Mouse (Mus musculus) myocyte (in vitro differentiated cells): ENCODE data around the gene Wbp1l. TPM values are rescaled to one million over a fixed set of nuclear protein-coding genes. Genes with fewer than 3 reads are reported as not detected.

Source experiments
- H3K27me3 ChIP-seq: one replicate; pipeline ENCODE4 v1.6.1; 2011; ENCODE audit not compliant: control insufficient read depth, insufficient read depth, insufficient read length
- H3K36me3 ChIP-seq: one replicate; pipeline ENCODE4 v1.6.1; 2011; ENCODE audit not compliant: control insufficient read depth, insufficient read depth
- H3K4me2 ChIP-seq: one replicate; pipeline ENCODE4 v1.6.1; 2011; ENCODE audit warnings: low read depth, control low read depth
- H3K4me3 ChIP-seq: one replicate; pipeline ENCODE4 v1.5.1; 2011; ENCODE audit warnings: mild to moderate bottlenecking, control low read depth, moderate library complexity
- H3K79me2 ChIP-seq: one replicate; pipeline ENCODE4 v1.6.1; 2011; ENCODE audit not compliant: control insufficient read depth, insufficient read depth
- H3ac ChIP-seq: one replicate; pipeline ENCODE4 v1.6.1; 2011; ENCODE audit not compliant: control insufficient read depth, insufficient read length
- CEBPB ChIP-seq: IDR thresholded peaks from 2 replicates; pipeline ENCODE4 v1.6.1; 2011; ENCODE audit warnings: mild to moderate bottlenecking, moderate library complexity; ENCODE audit not compliant: poor library complexity, insufficient read depth, severe bottlenecking
- E2F4 ChIP-seq: IDR thresholded peaks from one replicate; pipeline ENCODE4 v1.6.1; 2011; ENCODE audit warnings: mild to moderate bottlenecking, control low read depth, moderate library complexity; ENCODE audit not compliant: insufficient read depth
- MAX ChIP-seq: IDR thresholded peaks from one replicate; pipeline ENCODE4 v1.6.1; 2011; ENCODE audit warnings: low read depth, mild to moderate bottlenecking, control low read depth
- MYOD1 ChIP-seq, 3 experiments: IDR thresholded peaks; one replicate each; pipeline ENCODE4 v1.6.1; 2011; ENCODE audit warnings: control low read depth in 2 of 3, low read depth in 2 of 3, mild to moderate bottlenecking in 2 of 3, moderate library complexity in 1 of 3; ENCODE audit not compliant: insufficient read length in 2 of 3, control insufficient read depth in 1 of 3
- MYOG ChIP-seq, 3 experiments: IDR thresholded peaks; one replicate each; pipeline ENCODE4 v1.6.1; 2011; ENCODE audit warnings: control low read depth in 2 of 3, low read depth in 2 of 3, mild to moderate bottlenecking in 2 of 3; ENCODE audit not compliant: insufficient read length in 2 of 3, control insufficient read depth in 1 of 3, insufficient read depth in 1 of 3
- POLR2A ChIP-seq: IDR thresholded peaks from one replicate; pipeline ENCODE4 v1.6.1; 2011; ENCODE audit warnings: low read depth, mild to moderate bottlenecking, control low read depth, moderate library complexity; ENCODE audit not compliant: insufficient read length
- POLR2AphosphoS2 ChIP-seq: IDR thresholded peaks from one replicate; pipeline ENCODE4 v1.6.1; 2011; ENCODE audit warnings: low read depth, control low read depth; ENCODE audit not compliant: insufficient read length
- REST ChIP-seq: IDR thresholded peaks from one replicate; pipeline ENCODE4 v1.6.1; 2011; ENCODE audit warnings: mild to moderate bottlenecking, control low read depth, moderate library complexity; ENCODE audit not compliant: insufficient read depth, insufficient read length
- SRF ChIP-seq: IDR thresholded peaks from one replicate; pipeline ENCODE4 v1.6.1; 2011; ENCODE audit warnings: low read depth; ENCODE audit not compliant: control insufficient read depth, insufficient read length
- TCF12 ChIP-seq: IDR thresholded peaks from one replicate; pipeline ENCODE4 v1.6.1; 2011; ENCODE audit warnings: mild to moderate bottlenecking, control low read depth; ENCODE audit not compliant: poor library complexity, insufficient read depth, severe bottlenecking
- TCF3 ChIP-seq: IDR thresholded peaks from one replicate; pipeline ENCODE4 v1.6.1; 2011; ENCODE audit warnings: low read depth, control low read depth; ENCODE audit not compliant: insufficient read length
- USF1 ChIP-seq: IDR thresholded peaks from one replicate; pipeline ENCODE4 v1.6.1; 2011; ENCODE audit warnings: low read depth, mild to moderate bottlenecking, control low read depth, moderate library complexity
- polyA plus RNA-seq: library from polyadenylated mRNA; unstranded; fragments of >200 nt; fragmentation: generic; extraction: Trizol; gene quantifications from one replicate; pipeline ENCODE4 v1.2.1, GENCODE M21; 2012; ENCODE audit warnings: missing spikeins

Wbp1l gene
- polyA plus RNA-seq = 39.8 TPM

DNA sequence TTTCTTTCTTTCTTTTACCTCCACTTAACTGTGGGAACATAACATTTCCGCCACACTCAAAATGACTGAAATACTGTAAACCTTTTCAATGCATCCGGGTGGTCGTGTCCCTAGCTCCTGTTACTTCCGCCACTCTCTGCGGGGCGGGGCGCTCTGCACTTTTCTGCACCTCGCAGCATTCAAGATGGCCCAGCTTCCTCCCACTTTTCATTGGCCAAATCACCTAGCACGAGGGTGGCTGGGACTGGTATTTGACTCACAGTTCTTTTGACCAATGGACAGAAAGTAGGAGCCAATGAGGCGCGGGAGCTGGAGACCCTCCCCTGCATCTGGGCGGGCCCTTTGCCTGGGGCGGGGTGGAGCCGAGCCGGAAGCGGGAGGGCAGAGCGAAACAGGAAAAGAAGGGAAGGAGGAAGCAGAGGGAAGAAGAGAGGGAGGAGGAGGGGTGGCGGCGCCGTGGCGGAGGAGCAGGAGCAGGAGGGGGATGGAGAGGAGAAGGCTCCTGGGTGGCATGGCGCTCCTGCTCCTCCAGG lies at the start of gene Wbp1l:
Gene Wbp1l, plus strand, starts transcription at position 365 of the 533 bp plus-strand sequence.
- peak within 1 kb of the TSS; percentile 89 for H3K4me3 ChIP-seq
- TF ChIP-seq CEBPB (no peak), REST (peak; percentile 35), SRF (peak; percentile 26), POLR2A (peak; percentile 83), POLR2AphosphoS2 (peak; percentile 69), USF1 (peak; percentile 31)
- peak within 1 kb of the TSS; percentile 66 for H3ac ChIP-seq
- peaks cover 45% of the 10 kb centered on the region for H3K79me2 ChIP-seq
- peak within 1 kb of the TSS; percentile 81 for H3K4me2 ChIP-seq
- H3K27me3 ChIP-seq = no peaks in the 10 kb centered on the region
- H3K36me3 ChIP-seq = no peaks in the 10 kb centered on the region

DNA sequence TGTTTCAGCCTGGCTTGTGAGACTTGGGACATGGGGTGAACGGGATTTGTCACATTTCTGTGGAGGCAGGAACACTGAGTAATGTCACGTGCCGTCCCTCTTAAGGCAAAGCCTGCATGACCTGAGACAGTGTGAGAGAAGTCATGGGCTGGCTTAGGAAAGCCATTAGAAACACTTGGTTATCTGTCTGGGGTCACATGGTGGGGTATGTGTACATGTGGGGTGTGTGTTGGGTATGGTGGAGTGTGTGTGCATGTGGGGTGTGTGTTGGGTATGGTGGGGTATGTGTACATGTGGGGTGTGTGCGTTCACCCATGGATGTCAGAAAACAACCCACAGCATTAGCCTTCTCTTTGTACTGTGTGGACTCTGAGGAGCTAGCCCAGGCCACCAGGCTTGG lies 48.5 kb upstream of the Wbp1l start:
- TF ChIP-seq E2F4 = no peak
- TF ChIP-seq SRF = no peak
- no peak for TF ChIP-seq TCF12
- no peak for TF ChIP-seq POLR2AphosphoS2
- Histone ChIP-seq H3K79me2 (no peaks in the 10 kb centered on the region), H3K4me2 (no peak overlapping the region), H3K4me3 (no peak overlapping the region), H3K36me3 (no peaks in the 10 kb centered on the region), H3K27me3 (no peaks in the 10 kb centered on the region), H3ac (no peak overlapping the region)

DNA sequence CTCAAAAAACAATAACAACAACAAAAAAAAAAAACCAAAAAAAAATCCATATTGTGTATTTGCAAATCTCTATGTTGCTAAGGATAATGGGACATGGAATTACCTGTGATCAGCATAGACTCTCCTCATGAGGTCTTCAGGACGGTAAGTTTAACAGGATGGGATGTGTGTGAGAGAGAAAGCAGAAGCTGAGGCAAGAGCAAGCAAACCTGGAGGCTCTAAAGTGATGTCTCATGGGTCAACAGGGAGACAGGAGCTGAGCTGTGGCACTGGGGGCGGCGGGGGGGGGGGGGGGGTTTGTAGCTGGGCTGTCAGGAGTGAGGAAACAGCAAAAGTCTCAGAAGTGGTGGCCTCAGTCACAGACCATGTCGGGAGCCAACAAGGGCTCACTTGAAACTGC lies 46.4 kb upstream of the Wbp1l start:
- H3K79me2 ChIP-seq = no peaks in the 10 kb centered on the region
- no peaks in the 10 kb centered on the region for H3K36me3 ChIP-seq
- no peak overlapping the region for H3ac ChIP-seq
- H3K4me2 ChIP-seq = no peak overlapping the region
- no peak for TF ChIP-seq MAX
- TF ChIP-seq MYOG (IDR thresholded peaks at IDR 0.05; ENCODE audit: control insufficient read depth in 1 of 3, insufficient read depth in 1 of 3, insufficient read length in 2 of 3, low read depth in 2 of 3) = no peak
- H3K27me3 ChIP-seq = no peaks in the 10 kb centered on the region
- H3K4me3 ChIP-seq = no peak overlapping the region

DNA sequence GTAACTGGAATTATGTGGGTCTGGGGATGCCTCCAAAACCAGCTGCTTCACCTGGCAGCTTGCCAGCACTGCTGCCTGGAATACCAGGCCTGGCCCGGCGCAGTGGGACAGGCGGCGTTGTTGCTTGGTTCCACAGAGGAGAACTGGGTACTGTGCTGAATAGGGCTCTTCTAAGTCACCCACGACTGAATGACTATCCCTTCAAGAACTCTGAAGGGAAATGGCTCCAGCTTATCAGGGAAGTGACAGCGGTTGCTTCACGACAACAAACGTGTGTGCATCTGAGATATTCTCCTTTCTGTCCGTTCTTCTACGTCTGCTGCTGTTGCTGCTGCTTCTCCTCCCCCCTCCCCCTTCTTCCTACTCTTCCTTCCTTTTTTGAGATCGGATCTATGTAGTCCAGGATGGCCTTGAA lies 45.3 kb upstream of the Wbp1l start:
- no peak overlapping the region for H3K4me2 ChIP-seq

DNA sequence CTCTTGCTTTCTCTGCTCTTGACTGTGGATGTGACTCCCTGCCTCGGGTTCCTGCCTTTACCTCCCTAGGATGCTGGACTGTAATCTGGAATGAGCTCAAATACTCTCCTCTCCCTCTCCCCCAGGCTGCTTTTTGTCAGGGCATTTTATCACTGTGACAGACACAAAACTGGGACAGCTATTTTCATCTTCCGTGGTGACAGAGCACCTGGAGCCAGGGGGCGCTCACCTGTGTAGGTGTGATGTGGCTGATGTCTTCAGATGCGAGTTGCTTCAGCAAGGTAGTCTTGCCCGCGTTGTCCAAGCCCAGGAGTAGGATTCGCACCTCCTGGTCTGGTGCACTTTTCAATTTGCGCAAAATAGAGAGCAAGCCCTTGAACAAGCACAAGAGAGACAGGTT lies 40.9 kb upstream of the Wbp1l start:
- H3K4me2 ChIP-seq = no peak overlapping the region
- no peak for TF ChIP-seq SRF
- no peak for TF ChIP-seq POLR2AphosphoS2
- TF ChIP-seq MYOG (IDR thresholded peaks at IDR 0.05; ENCODE audit: control insufficient read depth in 1 of 3, insufficient read depth in 1 of 3, insufficient read length in 2 of 3, low read depth in 2 of 3) = no peak
- no peak for TF ChIP-seq E2F4
- TF ChIP-seq REST = no peak
- no peak for TF ChIP-seq POLR2A
- TF ChIP-seq USF1 = no peak
- no peak for TF ChIP-seq TCF3
- no peak for TF ChIP-seq TCF12
- no peak for TF ChIP-seq MYOD1 (IDR thresholded peaks at IDR 0.05; ENCODE audit: control insufficient read depth in 1 of 3, insufficient read length in 2 of 3, low read depth in 2 of 3)
- TF ChIP-seq CEBPB = no peak
- no peak overlapping the region for H3K4me3 ChIP-seq
- no peaks in the 10 kb centered on the region for H3K27me3 ChIP-seq
- no peak overlapping the region for H3ac ChIP-seq
- H3K36me3 ChIP-seq = no peaks in the 10 kb centered on the region
- no peaks in the 10 kb centered on the region for H3K79me2 ChIP-seq

More for the DNA sequence above, 45.3 kb upstream of the Wbp1l start:
- Histone ChIP-seq H3K36me3 (no peaks in the 10 kb centered on the region), H3K4me3 (no peak overlapping the region), H3K79me2 (no peaks in the 10 kb centered on the region), H3K27me3 (no peaks in the 10 kb centered on the region), H3ac (no peak overlapping the region)
- TF ChIP-seq MAX (no peak), TCF3 (no peak), MYOG (IDR thresholded peaks at IDR 0.05; ENCODE audit: control insufficient read depth in 1 of 3, insufficient read depth in 1 of 3, insufficient read length in 2 of 3, low read depth in 2 of 3) (no peak), CEBPB (no peak), TCF12 (no peak)

DNA sequence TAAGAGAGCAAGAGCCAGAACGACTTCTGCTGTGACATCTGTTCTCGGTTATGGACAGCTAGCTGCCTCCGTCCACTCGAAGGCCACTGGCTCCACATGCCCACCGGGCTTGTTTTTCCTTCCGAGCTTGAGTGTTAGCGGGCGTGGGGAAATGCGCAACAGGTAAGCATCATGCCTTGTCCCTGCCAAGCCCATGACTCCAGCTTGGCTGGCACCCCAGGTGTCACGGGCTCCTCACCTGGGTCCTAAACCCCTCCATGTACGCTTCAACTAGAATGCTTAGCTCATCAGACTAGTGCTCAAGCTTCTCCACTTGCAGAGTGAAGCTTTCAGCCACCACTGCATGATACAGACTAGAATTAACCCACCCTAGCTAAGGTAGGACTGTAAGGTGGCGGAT lies 40.3 kb upstream of the Wbp1l start:
- no peak overlapping the region for H3K4me2 ChIP-seq
- H3K36me3 ChIP-seq = no peaks in the 10 kb centered on the region
- TF ChIP-seq POLR2A (no peak), POLR2AphosphoS2 (no peak), E2F4 (no peak), REST (no peak), TCF12 (no peak), MYOD1 (IDR thresholded peaks at IDR 0.05; ENCODE audit: control insufficient read depth in 1 of 3, insufficient read length in 2 of 3, low read depth in 2 of 3) (no peak), CEBPB (no peak)
- no peak overlapping the region for H3K4me3 ChIP-seq
- no peaks in the 10 kb centered on the region for H3K27me3 ChIP-seq
- H3K79me2 ChIP-seq = no peaks in the 10 kb centered on the region
- H3ac ChIP-seq = no peak overlapping the region
